Mouse (Mus musculus) stomach, embryonic 14.5 days (tissue): ENCODE measurements around the gene Btf3l4. TPM values are rescaled to one million over a fixed set of nuclear protein-coding genes. Genes with fewer than 3 reads are reported as not detected.

Source experiments
- ATAC-seq: fragments of 200-750 bp; cut with Nextera tagmentation; 2 replicates; pipeline ENCODE4 v1.8.0; 2017; ENCODE audit warnings: low read depth, moderate TSS enrichment; ENCODE audit not compliant: insufficient number of reproducible peaks, insufficient read depth, low FRiP score
- H3K27ac ChIP-seq: fragments of 300-500 bp; sonication (generic); 2 replicates; pipeline ENCODE4 v1.5.1; 2014; ENCODE audit warnings: mild to moderate bottlenecking, low read length, moderate library complexity, mixed read lengths
- H3K27me3 ChIP-seq: fragments of 300-500 bp; sonication (generic); 2 replicates; pipeline ENCODE4 v1.6.1; 2014; ENCODE audit warnings: low read length, control low read depth, mixed read lengths; ENCODE audit not compliant: control insufficient read depth, insufficient read depth
- H3K36me3 ChIP-seq: fragments of 300-500 bp; sonication (generic); 2 replicates; pipeline ENCODE4 v1.6.1; 2014; ENCODE audit warnings: mild to moderate bottlenecking, control low read depth, low read length, moderate library complexity, mixed read lengths; ENCODE audit not compliant: control insufficient read depth, insufficient read depth
- H3K4me1 ChIP-seq: fragments of 300-500 bp; sonication (generic); 2 replicates; pipeline ENCODE4 v1.6.1; 2014; ENCODE audit warnings: low read length, control low read depth, mixed read lengths; ENCODE audit not compliant: control insufficient read depth, insufficient read depth
- H3K4me2 ChIP-seq: fragments of 300-500 bp; sonication (generic); replicated peaks from 2 replicates; pipeline ENCODE4 v1.6.1; 2014; ENCODE audit warnings: low read depth, low read length, control low read depth
- H3K4me3 ChIP-seq: fragments of 300-500 bp; sonication (generic); 2 replicates; pipeline ENCODE4 v1.5.1; 2014; ENCODE audit warnings: low read depth, low read length, control low read depth
- H3K9ac ChIP-seq: fragments of 300-500 bp; sonication (generic); replicated peaks from 2 replicates; pipeline ENCODE4 v1.6.1; 2014; ENCODE audit warnings: low read depth, mild to moderate bottlenecking, control low read depth, low read length, moderate library complexity, mixed read lengths
- H3K9me3 ChIP-seq: fragments of 300-500 bp; sonication (generic); 2 replicates; pipeline ENCODE4 v1.6.1; 2016; ENCODE audit warnings: low read depth, low read length, control low read depth; ENCODE audit not compliant: control insufficient read depth
- WGBS: fragments of 180-500 bp; shearing (Covaris S2); extraction: QIAGEN DNeasy Blood & Tissue Kit; methylation state at CpG from one replicate; pipeline ENCODE4 v1.1.7; 2014; 5-methylcytosine and 5-hydroxymethylcytosine counted together
- polyA plus RNA-seq: library from polyadenylated mRNA; unstranded; fragments of >200 nt; fragmentation: Nextera tagmentation; extraction: Ambion mirVana; gene quantifications from 2 replicates; pipeline ENCODE4 v1.2.1, GENCODE M21; 2014

Btf3l4 gene
- 171 and 187 TPM in 2 replicates for polyA plus RNA-seq

- Histone ChIP-seq H3K36me3 (peaks cover 8% of the 10 kb centered on the region; the same call in 1 of the 2 replicates), H3K9me3 (no peaks in the 10 kb centered on the region), H3K4me3 (peak within 1 kb of the TSS; percentile 97), H3K4me1 (peaks cover 11% of the 10 kb centered on the region; the same call in 1 of the 2 replicates), H3K4me2 (peak within 1 kb of the TSS; percentile 56), H3K9ac (peak within 1 kb of the TSS; percentile 95), H3K27ac (peak within 1 kb of the TSS; percentile 93), H3K27me3 (no peaks in the 10 kb centered on the region)
- under 1% methylated on average over 59 of the region's 73 CpGs for WGBS
- peak; percentile 92 for ATAC-seq
Measured at GRCm38 (mm10) chr4:108832916-108833827, at the start of gene Btf3l4. TSS of gene Btf3l4 (minus strand) at chr4:108833614.

- WGBS, result under 1% methylated on average over 46 of the region's 46 CpGs
- peak within 1 kb of the TSS; percentile 98 for H3K4me2 ChIP-seq
- peak within 1 kb of the TSS; percentile 56 for H3K4me3 ChIP-seq
- peak; percentile 92 for ATAC-seq
- H3K9ac ChIP-seq, result peak within 1 kb of the TSS; percentile 36
- H3K27ac ChIP-seq, result no peak within 1 kb of the TSS
- H3K4me1 ChIP-seq, result no peaks in the 10 kb centered on the region
- no peaks in the 10 kb centered on the region for H3K36me3 ChIP-seq
- no peaks in the 10 kb centered on the region for H3K27me3 ChIP-seq
- no peaks in the 10 kb centered on the region for H3K9me3 ChIP-seq
Measured at GRCm38 (mm10) chr4:108878963-108879822, 45.8 kb upstream of the Btf3l4 start, which contains the start of gene Rab3b. TSS of gene Rab3b (plus strand) at chr4:108879063.

GRCm38 (mm10) chr4:108877901-108878300 is 44.5 kb upstream of the Btf3l4 start:
- no peaks in the 10 kb centered on the region for H3K4me1 ChIP-seq
- H3K27ac ChIP-seq, result no peak overlapping the region
- H3K9me3 ChIP-seq, result no peaks in the 10 kb centered on the region
- WGBS, result 70% methylated on average over 6 of the region's 6 CpGs
- no peak overlapping the region for H3K4me3 ChIP-seq
- no peaks in the 10 kb centered on the region for H3K36me3 ChIP-seq
- H3K9ac ChIP-seq, result no peak overlapping the region
- ATAC-seq, result no peak
- H3K4me2 ChIP-seq, result no peak overlapping the region
- H3K27me3 ChIP-seq, result no peaks in the 10 kb centered on the region

- ATAC-seq, result no peak
- Histone ChIP-seq H3K4me1 (no peaks in the 10 kb centered on the region), H3K9ac (no peak overlapping the region), H3K27me3 (no peaks in the 10 kb centered on the region), H3K4me3 (no peak overlapping the region), H3K4me2 (no peak overlapping the region), H3K36me3 (no peaks in the 10 kb centered on the region), H3K9me3 (no peaks in the 10 kb centered on the region), H3K27ac (no peak overlapping the region)
- WGBS, result 94% methylated on average over 5 of the region's 5 CpGs
Measured at GRCm38 (mm10) chr4:108873746-108874145, 40.3 kb upstream of the Btf3l4 start.

- ATAC-seq, result peak; percentile 69; the same call in 1 of the 2 replicates
- no peaks in the 10 kb centered on the region for H3K36me3 ChIP-seq
- H3K9me3 ChIP-seq, result no peaks in the 10 kb centered on the region
- H3K27me3 ChIP-seq, result no peaks in the 10 kb centered on the region
- H3K4me3 ChIP-seq, result no peak overlapping the region
- H3K9ac ChIP-seq, result no peak overlapping the region
- H3K4me1 ChIP-seq, result no peaks in the 10 kb centered on the region
- H3K27ac ChIP-seq, result no peak overlapping the region
- H3K4me2 ChIP-seq, result no peak overlapping the region
- WGBS, result 34% methylated on average over 10 of the region's 10 CpGs
Measured at GRCm38 (mm10) chr4:108869730-108870374, 36.4 kb upstream of the Btf3l4 start.

GRCm38 (mm10) chr4:108866806-108867205 is 33.4 kb upstream of the Btf3l4 start:
- no peak overlapping the region for H3K9ac ChIP-seq
- 83% methylated on average over 7 of the region's 7 CpGs for WGBS
- H3K4me3 ChIP-seq, result no peak overlapping the region
- peaks cover 8% of the 10 kb centered on the region; the same call in 1 of the 2 replicates for H3K36me3 ChIP-seq
- H3K27ac ChIP-seq, result no peak overlapping the region
- no peak for ATAC-seq
- H3K27me3 ChIP-seq, result no peaks in the 10 kb centered on the region
- H3K4me2 ChIP-seq, result no peak overlapping the region
- no peaks in the 10 kb centered on the region for H3K9me3 ChIP-seq
- H3K4me1 ChIP-seq, result no peaks in the 10 kb centered on the region

GRCm38 (mm10) chr4:108848505-108848848 is 15.1 kb upstream of the Btf3l4 start, which contains the start of gene A730015C16Rik:
TSS of gene A730015C16Rik (minus strand) at chr4:108848619.
- H3K4me2 ChIP-seq, result peak within 1 kb of the TSS; percentile 95
- no peaks in the 10 kb centered on the region for H3K9me3 ChIP-seq
- peak within 1 kb of the TSS; percentile 90 for H3K27ac ChIP-seq
- peak within 1 kb of the TSS; percentile 90 for H3K4me3 ChIP-seq
- H3K36me3 ChIP-seq, result peaks cover 6% of the 10 kb centered on the region; the same call in 1 of the 2 replicates
- 9% methylated on average over 20 of the region's 20 CpGs for WGBS
- peaks cover 15% of the 10 kb centered on the region for H3K4me1 ChIP-seq
- peak within 1 kb of the TSS; percentile 73 for H3K9ac ChIP-seq
- ATAC-seq, result no peak
- no peaks in the 10 kb centered on the region for H3K27me3 ChIP-seq
